Mouse (Mus musculus) E14TG2a.4 (cell line): ENCODE measurements at regions not wholly inside any gene's neighbourhood (a gene's known extent, or its start where the extent isn't known, plus 50 kb on each side); places are given as distances from the start of the nearest gene placed in this dataset.

Experiments
- H3K27me3 ChIP-seq: 2 replicates; pipeline ENCODE4 v1.6.1; 2014; ENCODE audit warnings: low read length, control low read depth; ENCODE audit not compliant: insufficient read depth
- H3K36me3 ChIP-seq: 2 replicates; pipeline ENCODE4 v1.6.1; 2014; ENCODE audit warnings: low read length, control low read depth; ENCODE audit not compliant: insufficient read depth
- H3K4me1 ChIP-seq: replicated peaks from 2 replicates; pipeline ENCODE4 v1.6.1; 2014; ENCODE audit warnings: low read depth, low read length, control low read depth
- H3K4me3 ChIP-seq: replicated peaks from 2 replicates; pipeline ENCODE4 v1.5.1; 2014; ENCODE audit warnings: mild to moderate bottlenecking, low read length
- H3K9me3 ChIP-seq: 2 replicates; pipeline ENCODE4 v1.6.1; 2014; ENCODE audit warnings: low read length, control low read depth
- CTCF ChIP-seq: conservative IDR thresholded peaks from 2 replicates; pipeline ENCODE4 v1.5.1; 2014; ENCODE audit warnings: low read length
- NANOG ChIP-seq: IDR thresholded peaks from 2 replicates; pipeline ENCODE4 v1.6.1; 2014; ENCODE audit warnings: borderline replicate concordance, low read length, mixed read lengths
- POU5F1 ChIP-seq: IDR thresholded peaks from 2 replicates; pipeline ENCODE4 v1.6.1; 2014; ENCODE audit warnings: low read length, borderline replicate concordance

DNA sequence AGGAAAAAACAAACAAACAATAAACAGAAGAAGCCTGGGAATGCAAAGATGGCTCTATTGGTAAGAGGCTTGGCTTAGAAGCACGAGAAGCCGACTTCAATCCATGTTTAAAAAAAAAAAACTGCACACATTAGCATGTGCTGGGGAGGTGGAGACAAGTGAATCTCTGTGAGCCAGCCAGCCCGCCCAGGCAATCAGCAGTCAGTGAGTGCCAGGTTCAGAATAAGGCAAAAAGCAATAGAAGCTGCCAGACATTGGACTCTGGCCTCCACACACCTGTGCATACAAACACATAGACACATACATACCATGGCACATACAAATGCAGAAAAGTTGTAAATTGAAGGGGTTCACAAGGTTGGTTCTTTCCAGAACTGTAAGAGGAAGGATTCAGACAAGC, 279.7 kb downstream of the Tns1 start:
- Histone ChIP-seq H3K4me3 (no peak overlapping the region), H3K9me3 (no peaks in the 10 kb centered on the region), H3K36me3 (no peaks in the 10 kb centered on the region), H3K4me1 (no peaks in the 10 kb centered on the region), H3K27me3 (0 out of 2 replicates have a peak, but pooled peaks cover 4% of the 10 kb centered on the region)
- TF ChIP-seq NANOG (no peak), POU5F1 (no peak), CTCF (no peak)

- Histone ChIP-seq H3K4me1 (no peaks in the 10 kb centered on the region), H3K4me3 (no peak overlapping the region), H3K27me3 (0 out of 2 replicates have a peak, but pooled peaks cover 4% of the 10 kb centered on the region), H3K36me3 (no peaks in the 10 kb centered on the region), H3K9me3 (no peaks in the 10 kb centered on the region)
- TF ChIP-seq POU5F1 (no peak), CTCF (no peak), NANOG (no peak)
Observed at GRCm38 (mm10) chr1:73839351-73839750, 284.9 kb downstream of the Tns1 start.

- H3K4me1 ChIP-seq, result no peaks in the 10 kb centered on the region
- no peak overlapping the region for H3K4me3 ChIP-seq
- H3K36me3 ChIP-seq, result no peaks in the 10 kb centered on the region
- TF ChIP-seq POU5F1 (no peak), NANOG (no peak), CTCF (no peak)
- H3K27me3 ChIP-seq, result 0 out of 2 replicates have a peak, but pooled peaks cover 4% of the 10 kb centered on the region
- H3K9me3 ChIP-seq, result peaks cover 4% of the 10 kb centered on the region; the same call in 1 of the 2 replicates
Observed at GRCm38 (mm10) chr1:73836680-73837079, 287.6 kb downstream of the Tns1 start.

GRCm38 (mm10) chr1:73834566-73834965, 289.7 kb downstream of the Tns1 start:
- no peaks in the 10 kb centered on the region for H3K4me1 ChIP-seq
- H3K36me3 ChIP-seq, result no peaks in the 10 kb centered on the region
- H3K27me3 ChIP-seq, result no peaks in the 10 kb centered on the region; the same call in 1 of the 2 replicates
- no peak overlapping the region for H3K4me3 ChIP-seq
- peaks cover 4% of the 10 kb centered on the region; the same call in 1 of the 2 replicates for H3K9me3 ChIP-seq
- TF ChIP-seq POU5F1, result no peak
- no peak for TF ChIP-seq CTCF
- no peak for TF ChIP-seq NANOG

DNA sequence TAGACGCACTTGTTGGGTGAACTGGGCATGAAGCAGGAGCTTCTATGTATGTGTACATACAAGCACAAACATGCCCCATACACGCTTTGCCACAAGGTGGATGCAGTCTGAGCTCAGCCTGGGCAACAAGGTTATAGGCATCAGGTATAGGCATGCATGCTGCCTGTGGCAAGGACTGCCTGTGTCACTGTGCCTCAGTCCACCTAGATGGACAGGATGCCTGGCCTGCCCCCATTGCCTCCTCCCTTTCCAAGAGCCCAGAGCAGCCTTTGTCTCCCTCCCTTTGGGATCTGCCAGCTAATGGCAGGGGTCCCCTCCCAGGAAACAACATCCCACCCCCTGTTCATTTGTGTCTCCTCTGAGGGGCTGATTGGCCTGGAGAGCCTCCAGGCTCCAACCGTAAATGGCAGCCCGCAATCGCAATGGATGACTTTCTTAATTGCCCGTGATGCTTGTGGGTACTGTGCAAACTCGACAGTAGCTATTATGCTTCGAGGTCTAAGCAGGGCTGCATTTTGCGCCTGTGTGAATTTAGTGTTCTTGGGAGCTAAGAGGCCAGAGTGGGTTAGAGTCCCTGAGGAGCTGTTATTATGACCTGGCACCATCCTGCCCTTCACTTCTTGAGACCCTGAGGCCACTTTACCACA, 293.6 kb downstream of the Tns1 start:
- Histone ChIP-seq H3K4me1 (peaks cover 7% of the 10 kb centered on the region; the same call in 1 of the 2 replicates), H3K27me3 (peaks cover 7% of the 10 kb centered on the region; the same call in 1 of the 2 replicates), H3K36me3 (no peaks in the 10 kb centered on the region), H3K9me3 (peaks cover 4% of the 10 kb centered on the region; the same call in 1 of the 2 replicates), H3K4me3 (no peak overlapping the region)
- no peak for TF ChIP-seq CTCF

GRCm38 (mm10) chr1:73828996-73829395, 295.3 kb downstream of the Tns1 start:
- TF ChIP-seq NANOG, result no peak
- TF ChIP-seq CTCF, result no peak
- no peak for TF ChIP-seq POU5F1
- Histone ChIP-seq H3K4me3 (no peak overlapping the region), H3K36me3 (no peaks in the 10 kb centered on the region)

GRCm38 (mm10) chr1:73826243-73826930, 297.9 kb downstream of the Tns1 start:
- peak; percentile 92 for TF ChIP-seq CTCF
- TF ChIP-seq POU5F1, result no peak
- Histone ChIP-seq H3K27me3 (peaks cover 8% of the 10 kb centered on the region; the same call in 1 of the 2 replicates), H3K4me1 (peaks cover 11% of the 10 kb centered on the region; the same call in 1 of the 2 replicates), H3K4me3 (no peak overlapping the region), H3K9me3 (no peaks in the 10 kb centered on the region), H3K36me3 (no peaks in the 10 kb centered on the region)

More at GRCm38 (mm10) chr1:73828996-73829395, 295.3 kb downstream of the Tns1 start:
- Histone ChIP-seq H3K9me3 (peaks cover 4% of the 10 kb centered on the region; the same call in 1 of the 2 replicates), H3K4me1 (peaks cover 11% of the 10 kb centered on the region; the same call in 1 of the 2 replicates), H3K27me3 (peaks cover 8% of the 10 kb centered on the region; the same call in 1 of the 2 replicates)

DNA sequence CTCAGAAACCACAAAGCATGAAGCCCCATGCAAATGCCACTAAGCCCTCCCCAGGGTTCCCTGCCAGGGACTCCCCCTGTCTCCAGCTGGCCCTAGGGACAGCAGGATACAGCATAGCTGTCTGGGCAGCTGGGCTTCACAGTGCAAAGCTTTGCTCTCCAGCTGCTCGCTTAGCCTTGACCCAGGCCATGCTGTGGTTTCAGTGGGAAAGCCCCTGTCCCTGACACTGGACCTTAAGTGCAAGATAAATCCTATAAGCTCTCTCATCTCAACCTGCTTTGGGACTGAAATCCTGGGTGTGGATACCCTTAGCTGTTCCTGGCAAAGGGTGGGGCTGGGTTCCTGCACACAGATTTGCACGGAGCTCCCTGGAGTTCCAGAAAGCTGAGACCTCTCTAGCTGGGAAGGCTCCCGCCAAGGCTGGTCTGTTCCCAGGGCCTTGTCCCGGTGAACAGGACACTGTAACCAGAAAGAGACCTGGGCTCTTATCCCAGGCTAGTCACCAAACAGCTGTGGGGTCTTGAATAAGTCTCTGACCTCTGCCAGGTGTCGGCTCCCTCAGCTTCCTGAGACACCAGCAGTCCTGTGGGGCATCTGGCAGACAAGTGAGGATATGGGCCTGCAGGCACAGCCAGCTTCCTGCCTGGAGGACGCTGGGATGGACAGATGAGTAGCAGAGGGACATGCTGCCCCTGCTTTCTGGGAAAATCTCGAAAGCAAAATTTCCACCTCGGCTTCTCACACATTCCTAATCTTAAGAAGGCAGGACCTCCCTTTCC, 299.7 kb downstream of the Tns1 start:
- Histone ChIP-seq H3K4me1 (peaks cover 11% of the 10 kb centered on the region; the same call in 1 of the 2 replicates), H3K36me3 (no peaks in the 10 kb centered on the region), H3K27me3 (0 out of 2 replicates have a peak, but pooled peaks cover 11% of the 10 kb centered on the region), H3K4me3 (no peak overlapping the region), H3K9me3 (no peaks in the 10 kb centered on the region)
- TF ChIP-seq POU5F1 (no peak), NANOG (no peak), CTCF (no peak)
